ENCODE assay signal across 20 mouse cellular contexts in genomic region chr13:30046061-30046460, GRCm38 (mm10).
DNase-seq lines count a peak whose midpoint lies in the region; ATAC-seq lines count a peak whose summit lies in the region.
"Had no signal": no experiment of that assay in that cellular context is flagged by ENCODE, and none has a peak within 500 bp of the region (broad histone marks: within the 10 kb centered on the region; RNA-seq: fewer than 3 reads in every experiment).

No protein-coding gene starts in this region.

- H3K4me3 ChIP-seq in hindbrain, embryonic 14.5 days (replicated peaks; ENCODE audit: low read length): no peak overlapping the region
- no peak overlapping the region for H3K4me3 ChIP-seq in hindbrain, embryonic 10.5 days
- no peak overlapping the region for H3K4me3 ChIP-seq in midbrain, embryonic 13.5 days (replicated peaks)
- no peak overlapping the region for H3K4me3 ChIP-seq in limb, embryonic 10.5 days
- H3K4me3 ChIP-seq: heart, embryonic 12.5 days; intestine, embryonic 15.5 days; neural tube, embryonic 12.5 days had no signal

- H3K36me3 ChIP-seq in hindbrain, embryonic 14.5 days (replicated peaks; ENCODE audit: control insufficient read depth, insufficient read depth): no peaks in the 10 kb centered on the region
- H3K36me3 ChIP-seq in hindbrain, embryonic 10.5 days: no peaks in the 10 kb centered on the region
- no peaks in the 10 kb centered on the region for H3K36me3 ChIP-seq in midbrain, embryonic 13.5 days
- H3K36me3 ChIP-seq in limb, embryonic 10.5 days: no peaks in the 10 kb centered on the region
- H3K36me3 ChIP-seq: heart, embryonic 12.5 days; intestine, embryonic 15.5 days; neural tube, embryonic 12.5 days had no signal

- H3K9ac ChIP-seq in hindbrain, embryonic 14.5 days: no peak overlapping the region
- no peak overlapping the region for H3K9ac ChIP-seq in midbrain, embryonic 13.5 days (replicated peaks)
- H3K9ac ChIP-seq: heart, embryonic 12.5 days; intestine, embryonic 15.5 days; neural tube, embryonic 12.5 days had no signal

- DNase-seq in hindbrain, embryonic 14.5 days (ENCODE audit: low spot score): no peak
- no peak for DNase-seq in hindbrain, embryonic 10.5 days (ENCODE audit: low spot score)
- DNase-seq in testis, postnatal 14 days (ENCODE audit: low spot score): peak; percentile 31
- no peak for DNase-seq in testis, postnatal 10 days (ENCODE audit: low spot score)
- DNase-seq in limb, embryonic 10.5 days (ENCODE audit: low spot score): no peak
- no peak for DNase-seq in gastrocnemius, postnatal 4 days (ENCODE audit: low spot score in 2 of 2)
- DNase-seq: cerebellum, postnatal 10 days; gastrocnemius, postnatal 36 days; kidney, postnatal 4 days; layer of hippocampus, postnatal 36 days; left cerebral cortex, postnatal 4 days; lung, adult 2 months; lung, postnatal 4 days; thymus, adult 2 months had no signal

- no peaks in the 10 kb centered on the region for H3K27me3 ChIP-seq in hindbrain, embryonic 14.5 days (ENCODE audit: control insufficient read depth, insufficient read depth, low read length)
- H3K27me3 ChIP-seq in hindbrain, embryonic 10.5 days (ENCODE audit: insufficient read depth, poor library complexity, severe bottlenecking): no peaks in the 10 kb centered on the region
- no peaks in the 10 kb centered on the region for H3K27me3 ChIP-seq in midbrain, embryonic 13.5 days
- H3K27me3 ChIP-seq in limb, embryonic 10.5 days (ENCODE audit: low read depth, poor library complexity, severe bottlenecking): no peaks in the 10 kb centered on the region
- H3K27me3 ChIP-seq: heart, embryonic 12.5 days; intestine, embryonic 15.5 days; neural tube, embryonic 12.5 days; Patski had no signal

- no peak overlapping the region for H3K27ac ChIP-seq in hindbrain, embryonic 14.5 days
- no peak overlapping the region for H3K27ac ChIP-seq in hindbrain, embryonic 10.5 days
- no peak overlapping the region for H3K27ac ChIP-seq in midbrain, embryonic 13.5 days
- no peak overlapping the region for H3K27ac ChIP-seq in limb, embryonic 10.5 days
- H3K27ac ChIP-seq: intestine, embryonic 15.5 days; neural tube, embryonic 12.5 days had no signal

- WGBS in hindbrain, embryonic 14.5 days: 77% methylated on average over 15 of the region's 15 CpGs
- 63% methylated on average over 15 of the region's 15 CpGs for WGBS in hindbrain, embryonic 10.5 days
- WGBS in midbrain, embryonic 13.5 days: 64% methylated on average over 15 of the region's 15 CpGs
- WGBS in limb, embryonic 10.5 days: 66% methylated on average over 15 of the region's 15 CpGs

- no peaks in the 10 kb centered on the region for H3K4me1 ChIP-seq in hindbrain, embryonic 14.5 days (replicated peaks; ENCODE audit: control insufficient read depth, insufficient read depth, low read length)
- no peaks in the 10 kb centered on the region for H3K4me1 ChIP-seq in hindbrain, embryonic 10.5 days (replicated peaks)
- no peaks in the 10 kb centered on the region for H3K4me1 ChIP-seq in midbrain, embryonic 13.5 days (replicated peaks)
- no peaks in the 10 kb centered on the region for H3K4me1 ChIP-seq in limb, embryonic 10.5 days
- H3K4me1 ChIP-seq: intestine, embryonic 15.5 days; neural tube, embryonic 12.5 days had no signal

- H3K4me2 ChIP-seq in hindbrain, embryonic 14.5 days (replicated peaks): no peak overlapping the region
- H3K4me2 ChIP-seq in midbrain, embryonic 13.5 days (replicated peaks): no peak overlapping the region
- H3K4me2 ChIP-seq: heart, embryonic 12.5 days; intestine, embryonic 15.5 days; liver, embryonic 11.5 days; neural tube, embryonic 12.5 days had no signal

- ATAC-seq in hindbrain, embryonic 14.5 days (ENCODE audit: low FRiP score): peak; percentile 62; the same call in 1 of the 2 replicates
- 0 out of 2 replicates have a peak, but pooled peaks have one; percentile 60 for ATAC-seq in midbrain, embryonic 13.5 days
- ATAC-seq: intestine, embryonic 15.5 days; Patski had no signal

- no peaks in the 10 kb centered on the region for H3K9me3 ChIP-seq in hindbrain, embryonic 14.5 days (ENCODE audit: control insufficient read depth, low read length)
- H3K9me3 ChIP-seq in hindbrain, embryonic 10.5 days: no peaks in the 10 kb centered on the region
- no peaks in the 10 kb centered on the region for H3K9me3 ChIP-seq in midbrain, embryonic 13.5 days
- H3K9me3 ChIP-seq in limb, embryonic 10.5 days (replicated peaks): no peaks in the 10 kb centered on the region
- H3K9me3 ChIP-seq: heart, embryonic 12.5 days; intestine, embryonic 15.5 days; neural tube, embryonic 12.5 days had no signal
